Mouse (Mus musculus) limb, embryonic 11.5 days (tissue): ENCODE measurements around the gene Ppie. TPM values are rescaled to one million over a fixed set of nuclear protein-coding genes. Genes with fewer than 3 reads are reported as not detected.
"Not testable (repeated sequence)": the region's sequence is repeated elsewhere in the genome, so short reads cannot be mapped to it uniquely, and the experiment has no call there.

Experiments used
- ATAC-seq: fragments of 200-750 bp; cut with Nextera tagmentation; 2 replicates; pipeline ENCODE4 v1.8.0; 2017; ENCODE audit warnings: low read depth; ENCODE audit not compliant: insufficient number of reproducible peaks, low FRiP score, low TSS enrichment
- DNase-seq: peaks from one replicate; pipeline ENCODE4 v3.0.0-alpha.2; 2015; ENCODE audit warnings: low spot score
- H3K27ac ChIP-seq: fragments of 300-500 bp; sonication (generic); replicated peaks from 2 replicates; pipeline ENCODE4 v1.5.1; 2014; ENCODE audit warnings: low read depth, mild to moderate bottlenecking, low read length
- H3K27me3 ChIP-seq: fragments of 300-500 bp; sonication (generic); 2 replicates; pipeline ENCODE4 v1.6.1; 2014; ENCODE audit warnings: mild to moderate bottlenecking, low read length, mixed read lengths; ENCODE audit not compliant: control insufficient read depth, insufficient read depth
- H3K36me3 ChIP-seq: fragments of 300-500 bp; sonication (generic); 2 replicates; pipeline ENCODE4 v1.6.1; 2014; ENCODE audit warnings: mild to moderate bottlenecking, low read length, moderate library complexity, mixed read lengths; ENCODE audit not compliant: control insufficient read depth, insufficient read depth
- H3K4me1 ChIP-seq: fragments of 300-500 bp; sonication (generic); 2 replicates; pipeline ENCODE4 v1.6.1; 2014; ENCODE audit warnings: low read length, mixed read lengths; ENCODE audit not compliant: control insufficient read depth, insufficient read depth
- H3K4me2 ChIP-seq: fragments of 300-500 bp; sonication (generic); 2 replicates; pipeline ENCODE4 v1.6.1; 2014; ENCODE audit warnings: low read depth, mild to moderate bottlenecking, moderate library complexity; ENCODE audit not compliant: severe bottlenecking
- H3K4me3 ChIP-seq: fragments of 300-500 bp; sonication (generic); 2 replicates; pipeline ENCODE4 v1.5.1; 2014; ENCODE audit warnings: low read depth, low read length
- H3K9ac ChIP-seq: fragments of 300-500 bp; sonication (generic); 2 replicates; pipeline ENCODE4 v1.6.1; 2014; ENCODE audit warnings: mild to moderate bottlenecking, low read length
- H3K9me3 ChIP-seq: fragments of 300-500 bp; sonication (generic); 2 replicates; pipeline ENCODE4 v1.6.1; 2016; ENCODE audit warnings: low read length; ENCODE audit not compliant: control insufficient read depth
- WGBS: fragments of 180-500 bp; shearing (Covaris S2); extraction: QIAGEN DNeasy Blood & Tissue Kit; methylation state at CpG from one replicate; pipeline ENCODE4 v1.1.7; 2014; 5-methylcytosine and 5-hydroxymethylcytosine counted together
- polyA plus RNA-seq: library from polyadenylated mRNA; unstranded; fragments of >200 nt; fragmentation: Nextera tagmentation; extraction: Ambion mirVana; gene quantifications from 2 replicates; pipeline ENCODE4 v1.2.1, GENCODE M21; 2014

Gene Ppie
- polyA plus RNA-seq, 1 experiment from 2014 or later: 125 TPM

DNA sequence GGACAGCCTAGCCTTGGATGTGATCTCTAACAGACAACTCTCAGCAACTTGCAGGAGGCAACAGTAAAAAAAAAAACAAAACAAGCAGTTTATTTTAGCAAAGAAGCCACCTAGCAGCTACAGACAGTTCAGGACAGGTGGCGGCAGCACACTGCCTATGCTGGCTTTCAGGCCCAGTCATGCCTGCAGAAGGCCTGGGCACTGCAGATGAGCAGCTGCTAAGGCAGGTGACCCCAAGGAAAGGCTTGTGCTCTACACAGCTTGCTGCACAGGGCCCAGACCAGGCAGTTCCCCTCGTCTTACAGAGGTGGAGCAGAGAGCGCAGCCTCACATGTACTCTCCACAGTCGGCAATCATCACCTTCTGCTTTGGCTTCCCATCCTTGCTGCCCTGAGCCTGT, 12.7 kb downstream of the Ppie start:
- Histone ChIP-seq H3K4me2 (no peak overlapping the region), H3K4me1 (no peaks in the 10 kb centered on the region), H3K36me3 (peaks cover 20% of the 10 kb centered on the region), H3K4me3 (no peak overlapping the region), H3K27me3 (no peaks in the 10 kb centered on the region), H3K9ac (no peak overlapping the region), H3K9me3 (no peaks in the 10 kb centered on the region), H3K27ac (no peak overlapping the region)
- 91% methylated on average over 4 of the region's 4 CpGs for WGBS
- ATAC-seq (no peak), DNase-seq (no peak)

- H3K9me3 ChIP-seq: no peaks in the 10 kb centered on the region
- no peak overlapping the region for H3K4me3 ChIP-seq
- ATAC-seq (no peak), DNase-seq (no peak)
- H3K4me2 ChIP-seq: no peak overlapping the region
- H3K9ac ChIP-seq: no peak overlapping the region
- no peaks in the 10 kb centered on the region for H3K27me3 ChIP-seq
- 92% methylated on average over 7 of the region's 7 CpGs for WGBS
- no peaks in the 10 kb centered on the region for H3K4me1 ChIP-seq
- peaks cover 20% of the 10 kb centered on the region for H3K36me3 ChIP-seq
- H3K27ac ChIP-seq: no peak overlapping the region
Observed at GRCm38 (mm10) chr4:123126626-123127025, 13.1 kb downstream of the Ppie start.

DNA sequence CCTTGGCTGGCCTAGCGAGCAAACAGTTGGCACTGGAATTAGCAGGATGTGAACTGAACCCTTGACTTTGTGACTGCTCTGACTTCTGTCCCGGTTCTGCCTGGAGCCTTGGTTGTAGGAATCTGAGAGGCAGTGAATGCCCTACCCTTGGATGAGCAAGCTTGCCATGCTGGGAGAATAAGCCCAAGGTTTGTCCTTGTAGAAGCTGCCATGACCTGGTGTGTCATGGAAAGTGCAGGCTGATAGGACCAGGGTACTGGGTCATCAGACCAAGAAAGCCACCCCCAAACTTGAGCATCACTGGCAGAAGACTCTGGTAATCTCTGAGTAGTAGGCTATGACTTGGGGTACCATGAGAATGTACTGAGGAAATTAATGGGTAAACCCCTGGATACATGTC, 18.5 kb downstream of the Ppie start:
- H3K4me1 ChIP-seq: no peaks in the 10 kb centered on the region
- H3K4me3 ChIP-seq: no peak overlapping the region
- ATAC-seq (no peak), DNase-seq (no peak)
- WGBS: 80% methylated on average over 2 of the region's 2 CpGs
- no peaks in the 10 kb centered on the region for H3K27me3 ChIP-seq
- H3K9ac ChIP-seq: no peak overlapping the region
- no peaks in the 10 kb centered on the region for H3K9me3 ChIP-seq
- no peak overlapping the region for H3K27ac ChIP-seq
- H3K4me2 ChIP-seq: no peak overlapping the region
- peaks cover 3% of the 10 kb centered on the region for H3K36me3 ChIP-seq

DNA sequence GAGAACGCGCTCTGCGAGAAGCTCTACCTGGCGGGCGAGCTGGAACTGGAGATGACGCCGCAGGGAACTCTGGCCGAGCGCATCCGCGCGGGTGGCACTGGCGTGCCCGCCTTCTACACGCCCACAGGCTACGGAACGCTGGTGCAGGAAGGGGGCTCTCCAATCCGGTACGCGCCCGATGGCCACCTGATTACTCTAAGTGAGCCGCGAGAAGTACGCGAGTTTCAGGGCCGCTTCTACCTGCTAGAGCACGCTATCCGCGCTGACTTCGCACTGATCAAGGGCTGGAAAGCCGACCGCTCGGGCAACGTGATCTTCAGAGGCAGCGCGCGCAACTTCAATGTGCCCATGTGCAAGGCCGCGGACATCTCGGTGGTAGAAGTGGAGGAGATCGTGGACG, 23.1 kb downstream of the Ppie start:
- H3K27me3 ChIP-seq, H3K27ac ChIP-seq, H3K4me1 ChIP-seq, H3K9me3 ChIP-seq, H3K36me3 ChIP-seq, H3K9ac ChIP-seq: not testable (repeated sequence)
- Histone ChIP-seq H3K4me2 (peak overlapping the region; percentile 48), H3K4me3 (peak overlapping the region; percentile 19; the same call in 1 of the 2 replicates)
- 23% methylated on average over 31 of the region's 42 CpGs for WGBS
- ATAC-seq (peak; percentile 52; the same call in 1 of the 2 replicates), DNase-seq (peak; percentile 30)

- no peak for ATAC-seq
- Histone ChIP-seq H3K4me3 (peak within 1 kb of the TSS; percentile 19), H3K9ac (0 out of 2 replicates have a peak within 1 kb of the TSS, but pooled peaks have one; percentile 27), H3K27ac (no peak within 1 kb of the TSS), H3K27me3 (peaks cover 4% of the 10 kb centered on the region; the same call in 1 of the 2 replicates), H3K4me2 (peak within 1 kb of the TSS; percentile 48), H3K9me3 (no peaks in the 10 kb centered on the region), H3K36me3 (no peaks in the 10 kb centered on the region), H3K4me1 (no peaks in the 10 kb centered on the region)
- DNase-seq: peak; percentile 58
- WGBS: 6% methylated on average over 22 of the region's 22 CpGs
Observed at GRCm38 (mm10) chr4:123116011-123116410, 23.7 kb downstream of the Ppie start, which contains the start of gene Oxct2b. Oxct2b (plus strand) TSS chr4:123116266.

DNA sequence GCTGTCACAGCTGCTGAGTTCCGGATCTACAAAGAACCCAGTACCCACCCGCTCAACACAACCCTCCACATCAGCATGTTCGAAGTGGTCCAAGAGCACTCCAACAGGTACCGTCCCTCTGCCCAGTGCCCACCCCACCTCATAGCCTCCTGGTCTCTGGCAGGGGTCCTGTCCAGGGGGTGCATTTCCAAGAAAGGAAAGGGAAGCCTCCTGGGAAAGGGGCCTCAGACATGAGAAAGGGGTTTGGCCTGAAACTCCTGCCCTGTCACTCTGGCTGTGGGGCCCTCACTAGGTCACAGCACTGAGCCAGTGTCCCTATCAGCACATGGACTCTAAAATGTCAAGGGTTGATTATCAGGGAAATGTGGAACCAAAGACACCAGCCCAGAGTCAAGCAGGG, 25.1 kb downstream of the Ppie start:
- H3K36me3 ChIP-seq, H3K4me2 ChIP-seq, H3K9me3 ChIP-seq, H3K9ac ChIP-seq, DNase-seq, H3K4me1 ChIP-seq, ATAC-seq, H3K4me3 ChIP-seq, H3K27me3 ChIP-seq, H3K27ac ChIP-seq: not testable (repeated sequence)
- WGBS: 91% methylated on average over 4 of the region's 4 CpGs

DNA sequence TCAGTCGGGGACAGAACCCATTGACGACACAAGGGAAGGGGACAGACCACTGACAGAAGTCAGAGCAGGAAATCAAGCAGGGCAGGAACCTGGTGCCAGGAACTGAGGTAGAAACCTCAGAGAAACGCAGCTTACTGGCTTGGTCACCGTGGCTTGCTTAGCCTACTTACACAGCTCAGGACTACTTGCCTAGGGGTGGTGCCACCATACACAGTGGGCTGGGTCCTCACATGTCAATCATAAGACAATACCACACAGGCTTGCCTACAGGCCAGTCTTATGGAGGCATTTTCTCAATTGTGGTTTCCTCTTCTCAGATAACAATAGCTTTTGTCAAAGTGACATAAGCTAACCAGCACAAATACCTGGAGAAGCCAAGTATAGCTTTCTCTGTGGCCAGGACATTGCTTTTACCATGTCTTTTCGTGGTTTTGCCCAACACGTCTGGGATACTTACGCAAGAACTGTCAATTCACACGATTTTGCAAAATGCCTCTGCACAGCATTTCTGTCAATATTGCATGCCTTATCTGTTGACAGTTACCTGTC, 27.5 kb downstream of the Ppie start:
- H3K27me3 ChIP-seq: peaks cover 4% of the 10 kb centered on the region; the same call in 1 of the 2 replicates
- 82% methylated on average over 8 of the region's 8 CpGs for WGBS

GRCm38 (mm10) chr4:123111275-123111983, 28.3 kb downstream of the Ppie start:
- not testable (repeated sequence) for H3K9ac ChIP-seq, H3K36me3 ChIP-seq, H3K27me3 ChIP-seq, H3K4me1 ChIP-seq, H3K4me3 ChIP-seq, H3K4me2 ChIP-seq, ATAC-seq, H3K9me3 ChIP-seq, H3K27ac ChIP-seq, DNase-seq
- WGBS: 71% methylated on average over 10 of the region's 10 CpGs

More for the DNA sequence above, 27.5 kb downstream of the Ppie start:
- no peaks in the 10 kb centered on the region for H3K36me3 ChIP-seq
- no peak for ATAC-seq
- H3K4me2 ChIP-seq: no peak overlapping the region
- no peak overlapping the region for H3K4me3 ChIP-seq
- no peak for DNase-seq
- no peak overlapping the region for H3K27ac ChIP-seq
- no peak overlapping the region for H3K9ac ChIP-seq
- H3K9me3 ChIP-seq: no peaks in the 10 kb centered on the region
- H3K4me1 ChIP-seq: no peaks in the 10 kb centered on the region
